Mouse (Mus musculus): ENCODE data around the gene Pbx1. TPM values are rescaled to one million over a fixed set of nuclear protein-coding genes. Genes with fewer than 3 reads are reported as not detected.

Pbx1 gene
- total RNA-seq, 2 experiments from 2014 or later, result 90.6 to 101 TPM

DNA sequence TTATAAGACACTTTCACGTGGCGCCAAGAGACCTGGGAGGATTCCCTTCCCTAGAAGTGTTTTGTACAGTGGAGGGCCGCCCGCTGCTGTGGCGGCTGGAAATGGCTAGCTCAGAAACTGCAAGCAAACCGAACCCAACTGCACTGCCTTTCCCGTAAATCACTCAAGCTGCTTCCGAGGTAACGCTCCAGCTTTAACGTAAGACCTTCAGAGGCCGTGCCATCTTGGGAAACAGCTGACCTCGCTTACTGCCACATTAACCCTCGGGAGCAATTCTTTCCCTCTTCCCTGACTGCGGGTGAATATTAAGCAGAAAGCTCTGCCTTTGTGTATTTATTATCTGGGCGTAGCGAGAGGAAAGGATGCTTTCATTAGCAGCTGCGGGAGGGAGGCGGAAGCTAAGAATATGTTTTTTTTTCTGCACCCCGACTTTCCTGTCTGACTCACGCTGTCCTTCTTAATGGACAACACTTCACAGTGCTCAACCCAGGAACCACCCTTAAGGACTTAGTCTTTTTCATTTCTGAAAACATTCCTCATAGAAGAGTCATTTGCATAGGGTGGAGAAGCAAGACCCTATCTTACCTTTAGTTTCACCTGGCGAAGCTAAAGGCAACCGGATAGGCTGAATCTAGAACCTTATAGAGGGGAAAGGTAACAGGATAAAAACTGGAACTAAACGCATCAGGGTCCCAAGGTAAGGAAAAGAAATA, 268.4 kb downstream of the Pbx1 start:
- no peak for DNase-seq

DNA sequence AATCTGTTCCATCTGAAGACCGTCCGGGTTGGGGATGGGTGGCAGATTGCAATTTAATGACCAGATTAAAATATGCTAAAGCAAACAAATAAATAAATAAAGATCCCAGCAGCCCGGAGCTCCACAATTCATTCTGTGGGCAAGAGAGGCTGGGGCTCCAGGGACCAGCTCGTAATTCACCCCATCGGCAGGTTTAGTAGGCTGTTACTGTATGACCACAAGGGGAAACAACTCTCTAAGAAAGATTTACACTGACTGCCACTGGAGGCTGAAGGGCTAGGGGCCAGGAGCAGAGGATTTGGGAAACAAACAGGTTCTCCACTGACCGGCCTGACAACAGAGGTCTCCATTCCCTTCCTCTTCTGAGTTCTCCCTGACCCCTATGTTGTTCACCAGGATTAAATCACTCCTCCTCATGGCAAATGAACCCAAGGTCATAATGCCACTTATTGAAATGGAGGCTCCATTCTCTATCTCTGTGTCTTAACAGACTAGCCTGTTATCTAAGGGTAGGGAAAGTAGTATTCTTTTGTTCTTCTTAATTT, 292.9 kb downstream of the Pbx1 start:
- DNase-seq, result no peak

DNA sequence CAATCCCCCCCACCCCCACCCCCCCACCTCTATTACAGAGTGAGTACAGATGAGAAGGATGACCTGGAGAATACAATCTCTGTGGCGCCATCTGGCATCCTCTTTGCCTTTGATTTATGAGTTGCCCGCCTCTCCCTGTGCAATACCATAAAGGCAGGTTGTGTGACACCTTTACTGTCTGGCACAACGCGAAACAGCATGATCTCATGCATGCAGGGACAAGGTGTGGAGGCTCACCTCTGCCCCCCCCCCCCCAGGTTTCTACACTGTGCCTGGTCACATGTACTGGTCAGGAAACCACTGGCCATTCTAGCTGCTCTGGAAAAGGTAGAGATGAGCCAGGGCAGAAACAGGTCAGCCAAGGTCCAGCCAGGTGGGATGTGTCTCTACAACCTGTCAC, 293.4 kb downstream of the Pbx1 start:
- DNase-seq, result no peak

DNA sequence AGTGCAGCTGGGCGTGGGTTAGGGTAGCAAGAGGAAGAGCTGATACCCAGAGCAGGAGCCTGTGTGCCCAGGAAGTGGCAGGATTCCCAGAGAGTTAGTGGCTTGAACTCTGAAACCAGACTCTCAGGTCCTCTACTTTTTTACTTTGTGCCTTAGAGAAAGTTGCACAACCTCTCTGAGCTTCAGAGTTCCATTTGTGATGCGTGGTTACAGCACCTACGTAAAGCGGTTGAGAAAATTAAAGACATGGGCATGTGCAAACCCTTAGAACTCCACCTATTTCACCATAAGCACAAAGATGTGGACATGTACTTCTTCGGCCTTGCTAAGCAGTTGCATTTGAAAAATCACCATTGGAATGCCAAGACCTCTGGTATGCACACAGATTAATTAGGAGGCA, 294.2 kb downstream of the Pbx1 start:
- no peak for DNase-seq

DNA sequence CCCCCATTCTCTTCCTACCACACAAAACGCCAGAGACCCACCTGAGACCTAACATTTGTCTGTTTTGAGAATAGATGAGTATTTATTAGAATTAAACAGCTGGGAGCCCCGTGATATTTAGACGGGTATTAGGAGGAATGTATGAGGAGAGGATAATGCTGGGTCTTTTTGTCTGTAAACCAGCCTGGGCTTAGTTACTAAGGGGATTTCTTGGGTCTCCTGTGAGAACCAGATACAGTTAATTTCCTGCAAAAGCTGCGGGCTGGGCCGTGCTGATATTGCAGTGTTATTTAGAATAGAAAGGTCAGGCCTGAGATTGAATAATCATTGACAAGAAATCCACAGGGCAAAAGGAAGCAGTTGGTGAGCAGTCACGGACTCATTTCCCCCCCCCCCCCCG, 296.5 kb downstream of the Pbx1 start:
- no peak for DNase-seq

DNA sequence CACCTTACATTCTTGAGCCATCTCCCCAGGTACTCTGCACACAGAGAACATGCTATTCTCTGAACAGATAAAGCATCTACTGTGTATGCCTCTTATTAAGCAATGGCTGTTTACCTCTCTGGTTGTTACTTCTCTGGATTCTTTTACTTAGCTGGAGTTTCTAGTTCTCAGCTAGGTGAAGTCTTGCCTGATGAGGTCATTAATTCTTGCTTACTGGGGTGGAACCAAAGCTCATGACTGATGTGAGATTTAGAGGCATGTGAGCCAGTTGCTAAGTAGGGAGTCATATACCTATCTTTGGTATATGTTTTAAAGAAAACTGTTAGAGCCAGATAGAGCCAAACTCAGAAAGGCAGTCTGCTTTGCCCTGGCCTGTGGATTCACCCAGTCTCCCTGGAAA, 298.4 kb downstream of the Pbx1 start:
- no peak for DNase-seq

DNA sequence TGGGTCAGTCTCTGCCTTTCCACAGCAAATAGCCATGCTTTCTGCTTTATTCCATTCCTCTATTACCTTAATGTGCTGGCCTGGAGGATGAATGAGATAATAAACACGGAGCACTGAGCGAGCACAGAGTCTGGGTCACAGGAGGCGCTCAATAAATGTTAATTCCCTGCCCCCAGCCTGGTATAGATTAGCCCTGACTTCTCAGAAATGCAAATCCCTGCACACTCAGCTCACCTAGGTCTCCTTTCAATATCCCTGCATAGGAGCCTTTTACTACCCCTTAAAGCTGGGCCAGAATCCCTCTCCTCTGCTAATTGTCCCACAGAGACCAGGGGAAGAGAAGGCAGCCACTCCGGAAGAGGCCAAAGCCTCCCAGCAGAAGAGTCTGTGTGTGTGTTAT, 304.1 kb downstream of the Pbx1 start:
- no peak for DNase-seq

DNA sequence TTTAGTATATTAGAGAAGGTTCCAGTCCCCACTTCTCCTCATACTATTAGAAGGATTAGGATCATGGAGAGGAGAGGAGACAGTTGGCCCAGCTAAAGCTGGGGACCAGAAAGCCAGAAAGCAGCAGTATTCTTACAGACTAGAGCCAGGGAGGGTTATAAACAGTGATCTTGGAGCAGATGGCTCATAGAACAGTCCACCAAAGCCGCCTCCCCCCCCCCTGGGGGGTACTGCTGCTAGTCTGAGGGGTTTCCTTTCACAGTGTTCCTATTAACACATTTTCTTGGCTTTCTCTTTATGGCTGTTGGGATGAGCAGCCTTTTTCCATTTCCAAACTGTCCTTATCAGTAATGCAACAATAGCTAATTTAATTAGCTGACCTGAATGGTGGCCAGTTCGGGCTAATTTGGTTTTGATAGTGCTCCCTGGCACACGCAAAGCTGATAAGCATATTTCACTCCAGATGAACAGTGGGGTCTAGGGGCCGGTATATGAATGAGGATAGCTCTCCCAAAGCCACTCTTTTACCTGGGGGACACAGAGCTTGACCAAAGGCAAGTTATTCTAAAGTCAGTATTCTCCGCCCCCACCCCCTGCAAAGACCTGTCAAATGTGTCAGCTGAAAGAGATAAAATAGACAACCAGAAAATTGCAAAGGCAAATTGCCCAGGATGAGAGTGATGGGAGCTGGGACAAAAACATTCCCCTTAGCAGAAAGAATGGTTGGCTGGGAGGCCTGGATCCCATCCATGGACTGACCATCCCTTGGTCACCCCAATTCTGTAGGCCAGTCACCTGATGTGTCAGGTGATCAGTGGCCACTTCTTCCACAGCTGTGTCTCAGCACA, 307.2 kb downstream of the Pbx1 start:
- no peak for DNase-seq

DNA sequence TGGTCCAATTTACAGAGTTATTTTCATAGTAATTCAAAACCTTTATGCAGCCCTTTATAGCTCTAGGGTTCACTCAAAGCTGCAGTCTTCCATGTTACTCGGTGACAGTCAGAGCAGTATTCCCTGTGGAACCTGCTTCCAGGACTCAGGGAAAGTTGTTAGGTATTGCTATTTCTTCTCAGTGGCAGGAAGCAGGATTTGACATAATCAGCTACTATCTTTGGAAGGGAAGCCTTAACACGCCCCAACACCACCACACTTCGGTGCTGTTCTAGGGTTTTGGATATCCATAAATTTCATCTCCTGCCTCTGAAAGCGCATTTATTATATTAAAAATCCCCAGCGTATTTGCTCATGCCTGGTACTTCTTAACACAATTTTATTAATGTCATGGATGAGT, 314.0 kb downstream of the Pbx1 start:
- DNase-seq, result no peak

DNA sequence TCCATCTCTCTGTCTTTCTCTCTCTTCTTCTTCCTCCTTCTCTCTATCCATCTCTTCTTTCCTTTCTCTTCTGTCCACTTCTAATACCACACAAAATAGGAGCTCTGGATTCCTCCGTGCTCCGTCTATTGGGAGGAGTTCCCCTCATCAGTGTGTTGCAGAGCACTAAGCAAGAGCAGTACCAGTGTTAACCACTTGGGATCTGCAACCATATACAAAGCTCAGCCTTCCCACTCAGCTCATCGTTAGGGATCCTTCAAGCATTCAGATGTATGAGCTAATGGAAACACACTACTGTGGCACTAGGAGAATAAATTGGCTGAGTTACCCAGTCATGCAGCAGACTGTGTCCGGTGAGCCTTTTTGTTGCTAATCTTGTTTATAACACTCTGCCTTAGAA, 314.7 kb downstream of the Pbx1 start:
- DNase-seq, result no peak

DNA sequence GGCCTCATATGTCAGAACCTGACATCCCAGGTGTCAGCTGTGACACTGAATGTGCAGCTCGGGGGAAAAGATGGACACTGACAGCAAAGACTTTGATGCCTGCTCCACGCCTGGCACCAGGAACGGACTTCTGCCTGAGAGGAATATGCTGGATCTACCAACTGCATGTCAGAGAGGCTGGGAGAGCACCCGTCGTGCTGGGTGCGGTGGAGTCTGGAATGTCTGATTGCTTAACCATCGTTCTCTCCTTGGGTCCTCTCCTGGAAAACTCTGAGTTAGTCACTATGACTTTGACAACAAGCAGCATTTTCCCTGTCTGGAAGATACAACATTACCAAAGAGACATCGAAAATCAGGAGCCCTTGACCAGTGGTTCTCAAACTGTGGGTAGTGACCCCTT, 322.3 kb downstream of the Pbx1 start:
- DNase-seq, result no peak

DNA sequence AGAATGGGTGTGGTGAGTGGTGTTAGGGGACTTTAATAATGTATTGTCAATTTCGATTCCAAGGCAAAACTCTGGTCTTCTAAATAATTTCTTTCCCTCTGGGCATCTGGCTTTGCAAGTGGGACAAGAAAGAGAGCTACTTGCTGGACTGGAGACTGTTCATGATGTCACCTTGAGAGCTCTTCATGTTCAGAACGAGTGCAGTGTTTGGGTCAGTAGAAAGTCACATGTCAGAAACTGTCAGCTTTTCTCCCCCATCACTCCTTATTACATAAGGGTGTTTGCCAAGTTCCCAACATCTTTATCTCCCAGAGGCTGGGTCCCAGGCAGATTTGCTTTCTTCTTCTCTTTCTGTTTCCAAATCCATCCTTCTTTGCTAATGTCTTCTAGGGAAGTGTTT, 328.2 kb downstream of the Pbx1 start:
- DNase-seq, result no peak

DNA sequence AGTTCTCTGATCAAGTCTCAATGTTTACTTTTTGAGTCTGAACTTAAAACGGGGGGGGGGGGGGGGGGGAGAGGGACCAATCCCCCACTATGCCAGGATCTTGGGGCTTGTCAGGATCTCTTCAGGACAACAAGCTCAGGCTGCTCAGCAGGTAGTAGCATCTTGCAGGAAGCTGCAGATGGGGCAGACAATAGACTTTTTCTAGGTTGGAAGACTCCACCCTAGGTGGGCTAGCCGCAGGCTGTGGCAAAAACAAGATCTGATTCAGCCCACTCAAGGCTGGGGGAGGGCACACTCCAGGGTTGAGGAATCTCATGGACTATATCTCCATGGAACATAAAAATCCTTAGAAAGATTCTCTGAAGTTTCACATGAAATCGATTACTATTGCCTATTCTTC, 330.6 kb downstream of the Pbx1 start:
- DNase-seq, result no peak

DNA sequence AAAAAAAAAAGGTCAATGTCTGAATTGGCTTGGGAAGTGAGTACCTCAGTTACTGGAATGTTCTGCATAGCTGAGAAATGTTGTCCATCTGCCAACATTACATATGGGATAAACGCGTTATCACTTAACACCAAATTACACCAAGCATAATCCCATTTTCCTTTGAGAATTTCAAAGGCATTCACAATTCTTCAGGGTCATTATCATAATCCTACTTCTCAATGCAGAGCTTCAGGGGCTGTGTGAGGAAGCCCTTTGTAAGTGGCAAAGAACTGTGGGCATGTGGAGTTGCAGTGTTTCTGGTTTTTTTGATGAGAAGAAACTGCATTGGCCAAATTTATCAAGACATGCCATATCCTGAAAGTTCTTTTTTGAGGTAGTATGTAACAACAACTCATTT, 333.3 kb downstream of the Pbx1 start:
- DNase-seq, result no peak

DNA sequence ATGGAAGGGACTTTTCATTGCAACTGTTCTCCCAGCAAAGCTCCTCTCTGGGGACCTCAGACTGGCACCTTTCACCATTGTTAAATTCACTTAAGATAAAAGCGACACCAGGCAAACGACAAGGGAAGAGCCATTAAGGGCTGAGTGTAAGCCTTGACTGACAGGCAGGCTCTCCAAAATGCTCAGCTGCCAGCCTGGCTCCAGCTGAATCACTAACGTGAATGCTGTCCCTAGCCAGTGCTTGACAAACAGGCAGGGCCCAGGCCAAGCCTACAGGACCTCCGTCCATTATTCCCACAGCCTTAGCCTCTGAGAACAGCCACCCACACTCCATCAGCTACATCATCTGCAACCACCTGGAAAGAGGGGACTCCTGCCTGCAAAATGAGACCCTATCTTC, 337.4 kb downstream of the Pbx1 start:
- no peak for DNase-seq

DNA sequence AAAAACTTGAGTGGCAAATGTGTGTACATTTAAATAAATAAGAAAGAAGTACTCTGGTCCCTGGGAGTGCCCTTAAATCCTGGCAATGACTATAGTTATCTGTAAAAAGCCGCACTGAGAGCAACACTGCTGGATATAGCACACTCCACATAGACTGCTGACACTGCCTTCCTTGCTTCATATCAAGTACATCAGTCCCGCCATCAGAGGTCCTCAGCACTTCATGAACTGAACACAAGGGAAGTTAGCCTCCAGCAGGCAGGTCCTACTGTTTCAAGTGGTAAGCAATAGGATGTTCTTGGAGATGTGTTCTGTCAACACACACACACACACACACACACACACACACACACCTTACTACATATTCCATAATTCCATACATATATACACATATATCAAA, 339.0 kb downstream of the Pbx1 start:
- DNase-seq, result peak; percentile 49

DNA sequence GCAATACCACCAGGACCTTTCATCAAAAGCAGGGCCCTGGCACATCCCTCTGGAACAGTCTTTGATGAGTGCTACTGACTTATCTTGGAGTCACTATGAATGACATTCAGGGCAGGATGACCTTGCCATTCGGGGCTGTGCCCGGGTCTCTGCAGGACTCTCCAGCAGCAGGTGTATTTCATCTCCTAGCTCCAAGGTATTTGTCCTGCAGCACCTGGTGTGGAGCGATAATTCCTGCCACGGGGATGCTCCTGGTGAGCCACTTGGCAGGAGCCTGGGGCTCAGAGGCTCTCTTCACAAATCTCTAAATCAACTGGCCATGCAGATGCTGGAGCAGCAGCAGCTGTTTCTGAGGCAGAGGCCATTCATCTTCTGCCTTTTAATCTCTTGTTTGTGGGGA, 340.4 kb downstream of the Pbx1 start:
- no peak for DNase-seq

DNA sequence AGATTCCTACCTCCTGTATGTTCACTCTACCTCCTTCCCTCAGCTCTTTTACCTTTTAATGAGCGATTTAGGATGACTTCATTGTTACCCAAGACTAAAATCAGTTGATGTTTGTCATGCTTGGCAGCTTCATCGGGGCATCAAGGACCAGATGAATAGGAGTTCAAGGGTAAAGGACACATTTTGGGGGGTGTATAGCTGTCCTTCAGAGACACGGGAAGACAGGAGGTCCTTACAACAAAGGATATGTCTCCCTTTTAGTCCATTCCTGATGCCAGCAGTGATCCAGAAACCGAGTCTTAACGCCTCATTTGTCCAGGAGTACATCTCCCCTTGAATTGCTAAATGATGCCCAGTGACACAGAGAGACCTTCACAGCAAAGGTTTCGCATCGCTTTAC, 343.4 kb downstream of the Pbx1 start:
- no peak for DNase-seq

DNA sequence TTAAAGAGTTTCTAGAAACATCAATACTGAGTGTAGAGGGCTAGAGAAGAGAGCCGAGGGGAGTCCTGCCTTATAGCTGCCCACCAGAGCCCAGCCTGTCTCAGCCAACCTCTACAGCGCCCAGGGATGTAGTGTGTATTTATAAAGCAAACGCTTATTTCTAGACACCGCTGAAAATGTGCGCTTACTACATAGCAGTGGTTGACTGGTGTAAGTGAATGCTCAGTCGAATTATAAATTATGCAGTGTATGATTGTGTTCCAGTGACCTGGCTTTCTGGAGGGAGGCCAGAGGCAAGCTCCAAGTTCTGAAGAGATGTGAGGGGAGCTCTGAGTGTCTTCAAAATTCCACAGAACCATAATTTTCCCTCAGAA, 352.7 kb downstream of the Pbx1 start:
- no peak for DNase-seq

DNA sequence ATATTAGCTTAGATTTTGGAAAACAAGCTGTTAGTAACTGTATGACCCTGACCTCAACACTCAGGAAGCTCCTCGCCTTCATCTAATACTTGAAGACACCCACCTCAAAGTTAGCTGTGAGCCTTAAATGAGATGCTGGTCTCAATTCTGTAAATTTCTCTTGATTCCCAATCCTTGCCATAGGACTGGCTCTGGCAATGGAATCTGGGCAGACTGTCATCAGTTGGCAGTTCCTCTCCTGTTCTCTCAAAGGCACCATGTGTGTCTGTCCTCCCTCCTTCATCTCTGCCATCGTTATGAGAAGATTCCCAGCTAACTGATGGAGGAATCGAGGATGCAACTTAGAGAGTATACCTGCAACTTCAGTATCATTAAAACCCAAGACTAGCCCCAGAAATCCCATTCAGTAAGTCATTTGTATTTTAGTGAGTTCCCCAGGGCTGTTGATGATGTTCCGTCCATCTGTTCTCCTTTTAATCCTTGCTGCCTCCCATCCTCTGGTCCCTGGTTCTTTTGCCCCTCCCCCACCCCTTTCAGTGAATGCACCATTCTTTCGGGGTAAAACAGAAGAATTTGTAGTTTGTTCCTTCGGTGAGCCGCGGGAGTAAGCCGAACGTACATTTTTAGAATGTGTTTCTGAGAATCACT, 353.2 kb downstream of the Pbx1 start:
- DNase-seq, result no peak

DNA sequence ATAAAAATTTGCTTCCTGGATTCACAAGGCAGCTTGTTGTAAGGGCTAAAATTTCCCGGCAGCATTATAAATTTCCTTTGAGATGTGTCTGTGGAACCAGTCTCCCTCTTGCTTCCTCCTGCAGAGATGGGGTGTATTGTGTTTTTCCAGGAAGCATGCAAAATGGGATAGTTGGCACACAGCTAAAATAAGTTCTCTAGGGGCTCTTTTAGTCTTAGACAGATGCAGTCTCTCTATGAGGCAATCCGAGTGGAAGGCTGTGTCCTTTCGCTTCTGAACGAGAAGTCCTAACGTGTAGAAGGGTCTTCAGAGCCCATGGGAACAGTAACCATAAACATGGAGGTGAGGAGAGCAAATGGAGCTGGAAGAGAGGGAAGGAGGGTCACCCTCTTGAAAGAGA, 360.1 kb downstream of the Pbx1 start:
- DNase-seq, result no peak

DNA sequence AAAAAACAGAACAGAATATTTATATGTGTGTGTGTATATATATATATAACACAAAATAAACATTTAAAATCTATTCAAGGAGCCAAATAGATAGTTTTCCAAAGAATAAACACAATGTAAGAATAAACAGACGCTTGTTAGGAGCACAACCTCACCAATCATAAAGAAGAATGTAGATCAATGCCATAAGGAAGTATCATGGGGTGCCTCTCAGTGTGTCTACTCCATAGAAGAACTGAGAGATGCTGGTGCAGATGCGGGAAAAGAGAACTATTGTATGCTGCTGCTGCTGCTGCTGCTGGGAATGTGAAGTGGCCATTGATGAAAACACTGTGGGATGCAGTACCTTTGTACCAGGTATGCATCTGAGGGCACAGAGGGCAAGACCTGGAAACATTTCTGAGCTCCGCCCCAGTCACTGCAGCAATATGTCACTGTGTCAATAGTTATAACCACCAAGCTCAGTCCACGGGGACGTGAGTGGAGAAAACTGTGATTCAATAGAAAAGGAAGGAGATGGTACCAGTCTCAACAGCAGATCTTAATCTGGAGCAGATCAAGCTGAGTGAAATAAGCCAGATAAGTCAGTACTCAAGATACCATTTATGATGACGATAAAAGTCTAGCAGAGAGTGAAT, 361.7 kb downstream of the Pbx1 start:
- no peak for DNase-seq

DNA sequence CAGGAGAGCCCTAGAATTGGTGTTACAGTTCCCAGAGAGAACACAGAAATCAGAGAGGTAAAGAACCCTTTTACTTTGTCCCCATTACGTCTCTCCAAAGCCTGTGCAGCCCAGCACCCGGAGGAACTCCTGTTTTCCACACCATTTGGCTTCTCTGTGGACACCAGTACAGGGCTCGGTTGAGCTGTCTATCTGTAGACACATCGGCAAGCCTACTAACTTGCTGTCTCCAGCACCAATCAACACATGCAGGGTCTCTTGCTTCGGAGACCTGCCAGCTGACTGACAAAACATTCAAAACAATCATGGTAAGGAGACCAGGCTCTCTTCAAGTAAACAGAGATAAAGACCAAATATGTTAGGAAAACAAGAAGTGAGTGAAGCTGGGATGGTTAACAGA, 362.3 kb downstream of the Pbx1 start:
- no peak for DNase-seq

Measured in heart, postnatal 4 days (tissue).